8 mouse cellular contexts compared by ENCODE assay signal in the genomic region with DNA sequence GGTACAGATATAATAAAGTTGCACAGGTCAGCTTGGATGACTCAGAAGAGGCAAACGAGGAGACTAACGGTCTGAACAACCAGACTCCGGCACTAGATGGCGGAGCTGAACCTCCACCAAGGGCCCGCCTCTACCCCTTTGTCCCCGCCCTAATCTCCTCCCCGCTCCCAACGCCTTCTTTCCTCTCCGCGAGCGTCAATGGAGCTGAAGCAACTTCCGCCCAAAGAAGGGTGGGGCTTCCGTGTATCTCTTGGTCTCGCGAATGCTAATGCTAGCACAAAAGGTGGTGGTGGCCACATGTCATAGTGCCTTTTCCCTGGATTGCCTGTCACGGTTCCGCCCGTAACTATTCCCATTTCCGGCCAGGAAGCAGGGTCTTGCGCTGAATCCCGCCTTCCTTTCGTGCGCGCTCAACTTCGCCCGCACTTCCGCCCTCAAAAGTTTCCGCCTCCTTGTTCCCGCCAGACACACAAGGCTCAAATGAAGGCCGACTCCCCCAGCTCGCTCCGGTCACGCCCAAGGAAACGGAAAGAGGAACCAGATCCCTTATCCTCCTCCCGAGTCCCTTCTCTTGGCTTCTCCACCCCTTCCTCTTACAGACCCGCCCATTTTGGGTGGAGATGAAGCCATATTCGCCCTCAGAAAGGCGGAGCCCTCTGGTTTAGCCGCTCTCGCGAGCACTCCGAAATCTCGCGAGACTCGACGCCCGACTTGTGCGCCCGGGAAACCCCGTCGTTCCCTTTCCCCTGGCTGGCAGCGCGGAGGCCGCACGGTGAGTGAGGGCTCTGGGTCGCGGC. TPM values are rescaled to one million over a fixed set of nuclear protein-coding genes. Genes with fewer than 3 reads are reported as not detected.
DNase-seq lines count a peak whose midpoint lies in the region; ATAC-seq and TF ChIP-seq lines count a peak whose summit lies in the region.

Gene Rps19, plus strand, starts transcription at position 476 of the 797 bp plus-strand sequence.

- intact Hi-C loops in heart, postnatal 10 days (cut with DNase I) = no loop called here

- H3K9me3 ChIP-seq in ES-Bruce4 (replicated peaks; ENCODE audit: control insufficient read depth, insufficient read depth, low read length, poor library complexity, severe bottlenecking) = no peaks in the 10 kb centered on the region
- no peaks in the 10 kb centered on the region for H3K9me3 ChIP-seq in forebrain, embryonic 13.5 days (replicated peaks)
- no peaks in the 10 kb centered on the region for H3K9me3 ChIP-seq in liver, postnatal 0 days (ENCODE audit: low read length)
- no peaks in the 10 kb centered on the region for H3K9me3 ChIP-seq in neural tube, embryonic 14.5 days (ENCODE audit: control insufficient read depth, low read length)

- peaks cover 40% of the 10 kb centered on the region for H3K36me3 ChIP-seq in ES-Bruce4 (ENCODE audit: control insufficient read depth, insufficient read depth, low read length, poor library complexity, severe bottlenecking)
- H3K36me3 ChIP-seq in forebrain, embryonic 13.5 days (ENCODE audit: poor library complexity, severe bottlenecking) = peaks cover 35% of the 10 kb centered on the region
- H3K36me3 ChIP-seq in liver, postnatal 0 days (replicated peaks; ENCODE audit: insufficient read depth, low read length) = peaks cover 38% of the 10 kb centered on the region
- H3K36me3 ChIP-seq in neural tube, embryonic 14.5 days (ENCODE audit: control insufficient read depth, insufficient read depth, low read length) = peaks cover 27% of the 10 kb centered on the region

- under 1% methylated on average over 57 of the region's 57 CpGs for WGBS in forebrain, embryonic 13.5 days
- whole genome bisulfite sequencing in large intestine, adult 2 months = under 1% methylated on average over 57 of the region's 57 CpGs
- under 1% methylated on average over 53 of the region's 57 CpGs for WGBS in liver, postnatal 0 days (ENCODE audit: insufficient replicate concordance)
- WGBS in neural tube, embryonic 14.5 days = under 1% methylated on average over 57 of the region's 57 CpGs

- H3K4me3 ChIP-seq in ES-Bruce4 (ENCODE audit: low read depth, low read length) = peak within 1 kb of the TSS; percentile 94
- peak within 1 kb of the TSS; percentile 91 for H3K4me3 ChIP-seq in forebrain, embryonic 13.5 days
- H3K4me3 ChIP-seq in liver, postnatal 0 days (ENCODE audit: low read depth, low read length) = peak within 1 kb of the TSS; percentile 83
- peak within 1 kb of the TSS; percentile 98 for H3K4me3 ChIP-seq in neural tube, embryonic 14.5 days (ENCODE audit: low read depth, low read length)

- peak; percentile 53 for TF ChIP-seq CTCF in ES-Bruce4 (IDR thresholded peaks at IDR 0.05; ENCODE audit: low read depth, low read length)
- TF ChIP-seq CTCF in liver, postnatal 0 days (IDR thresholded peaks at IDR 0.05; ENCODE audit: low read depth) = peak; percentile 75

- peak within 1 kb of the TSS; percentile 86 for H3K4me2 ChIP-seq in forebrain, embryonic 13.5 days
- H3K4me2 ChIP-seq in liver, postnatal 0 days (ENCODE audit: low read depth, low read length) = peak within 1 kb of the TSS; percentile 85
- peak within 1 kb of the TSS; percentile 88 for H3K4me2 ChIP-seq in neural tube, embryonic 14.5 days (ENCODE audit: low read depth, low read length)

- peak; percentile 99 to 100 for DNase-seq in heart, postnatal 10 days
- peak; percentile 99 for DNase-seq in large intestine, adult 2 months (ENCODE audit: low read depth, low spot score)
- peak; percentile 98 for DNase-seq in liver, postnatal 0 days
- DNase-seq in testis, postnatal 10 days (ENCODE audit: low spot score) = peak; percentile 99

- peak within 1 kb of the TSS; percentile 97 for H3K9ac ChIP-seq in ES-Bruce4 (ENCODE audit: low read depth, poor library complexity, severe bottlenecking)
- H3K9ac ChIP-seq in forebrain, embryonic 13.5 days = peak within 1 kb of the TSS; percentile 100
- H3K9ac ChIP-seq in liver, postnatal 0 days (replicated peaks) = peak within 1 kb of the TSS; percentile 98
- H3K9ac ChIP-seq in neural tube, embryonic 14.5 days (replicated peaks; ENCODE audit: low read depth, low read length) = peak within 1 kb of the TSS; percentile 99

- H3K27ac ChIP-seq in ES-Bruce4 (ENCODE audit: insufficient read depth, low read length) = peak within 1 kb of the TSS; percentile 96
- peak within 1 kb of the TSS; percentile 91 for H3K27ac ChIP-seq in forebrain, embryonic 13.5 days
- peak within 1 kb of the TSS; percentile 97 for H3K27ac ChIP-seq in liver, postnatal 0 days (ENCODE audit: low read depth)
- peak within 1 kb of the TSS; percentile 81 for H3K27ac ChIP-seq in neural tube, embryonic 14.5 days (ENCODE audit: low read depth, low read length)

- peak; percentile 87 for ATAC-seq in cerebellum, adult (ENCODE audit: insufficient number of reproducible peaks, low FRiP score, low TSS enrichment)
- ATAC-seq in forebrain, embryonic 13.5 days = peak; percentile 93
- ATAC-seq in liver, postnatal 0 days = peak; percentile 94
- ATAC-seq in neural tube, embryonic 14.5 days (ENCODE audit: low read depth) = peak; percentile 92

- no peak for TF ChIP-seq POLR2A in ES-Bruce4 (IDR thresholded peaks at IDR 0.05; ENCODE audit: insufficient read depth, low read length)

- no peaks in the 10 kb centered on the region for H3K27me3 ChIP-seq in ES-Bruce4 (ENCODE audit: control insufficient read depth, insufficient read depth, low read length, poor library complexity, severe bottlenecking)
- H3K27me3 ChIP-seq in forebrain, embryonic 13.5 days = no peaks in the 10 kb centered on the region
- H3K27me3 ChIP-seq in liver, postnatal 0 days (ENCODE audit: insufficient read depth, low read length) = no peaks in the 10 kb centered on the region
- no peaks in the 10 kb centered on the region for H3K27me3 ChIP-seq in neural tube, embryonic 14.5 days (ENCODE audit: control insufficient read depth, insufficient read depth, low read length)

- no peak for TF ChIP-seq EP300 in ES-Bruce4 (IDR thresholded peaks at IDR 0.05; ENCODE audit: insufficient read depth, low read depth, low read length)
- TF ChIP-seq EP300 in liver, postnatal 0 days (IDR thresholded peaks at IDR 0.05; ENCODE audit: low read depth) = peak; percentile 91

- peaks cover 3% of the 10 kb centered on the region for H3K4me1 ChIP-seq in ES-Bruce4 (ENCODE audit: control insufficient read depth, insufficient read depth, low read length)
- peaks cover 31% of the 10 kb centered on the region for H3K4me1 ChIP-seq in forebrain, embryonic 13.5 days
- peaks cover 23% of the 10 kb centered on the region for H3K4me1 ChIP-seq in liver, postnatal 0 days (ENCODE audit: insufficient read depth)
- peaks cover 18% of the 10 kb centered on the region for H3K4me1 ChIP-seq in neural tube, embryonic 14.5 days (ENCODE audit: control insufficient read depth, insufficient read depth, low read length)

RNA-seq across cellular contexts. Expression of gene Rps19, which starts in this region (rescaled TPM):
- polyA plus RNA-seq in ES-Bruce4 (2011; ENCODE audit: insufficient read depth, insufficient read length, low read depth, missing spikeins) = 2,100 and 2,446 TPM in 2 replicates
- polyA plus RNA-seq in forebrain, embryonic 13.5 days (2015; fragmentation: Nextera tagmentation; extraction: Ambion mirVana) = 1,732 and 1,934 TPM in 2 replicates
- total RNA-seq in heart, postnatal 10 days (2021) = 100 to 1,000 TPM; 752 to 777 TPM
- polyA plus RNA-seq in large intestine, adult 2 months (2012; rRNA removed) = 648 and 720 TPM in 2 replicates
- 1,140 and 1,164 TPM in 2 replicates for polyA plus RNA-seq in liver, postnatal 0 days (2015; fragmentation: Nextera tagmentation; extraction: Ambion mirVana)
- 1,219 and 1,260 TPM in 2 replicates for polyA plus RNA-seq in neural tube, embryonic 14.5 days (2014; fragmentation: Nextera tagmentation; extraction: Ambion mirVana)

Comparison
In these comparisons a context has a peak if more than half of its experiments do, and no peak if none do; other contexts are left out.
1. Peak in every context shown above with its lines: DNase-seq, ATAC-seq, H3K4me3 ChIP-seq and H3K27ac ChIP-seq.